8 mouse cellular contexts compared by ENCODE assay signal in the genomic region with DNA sequence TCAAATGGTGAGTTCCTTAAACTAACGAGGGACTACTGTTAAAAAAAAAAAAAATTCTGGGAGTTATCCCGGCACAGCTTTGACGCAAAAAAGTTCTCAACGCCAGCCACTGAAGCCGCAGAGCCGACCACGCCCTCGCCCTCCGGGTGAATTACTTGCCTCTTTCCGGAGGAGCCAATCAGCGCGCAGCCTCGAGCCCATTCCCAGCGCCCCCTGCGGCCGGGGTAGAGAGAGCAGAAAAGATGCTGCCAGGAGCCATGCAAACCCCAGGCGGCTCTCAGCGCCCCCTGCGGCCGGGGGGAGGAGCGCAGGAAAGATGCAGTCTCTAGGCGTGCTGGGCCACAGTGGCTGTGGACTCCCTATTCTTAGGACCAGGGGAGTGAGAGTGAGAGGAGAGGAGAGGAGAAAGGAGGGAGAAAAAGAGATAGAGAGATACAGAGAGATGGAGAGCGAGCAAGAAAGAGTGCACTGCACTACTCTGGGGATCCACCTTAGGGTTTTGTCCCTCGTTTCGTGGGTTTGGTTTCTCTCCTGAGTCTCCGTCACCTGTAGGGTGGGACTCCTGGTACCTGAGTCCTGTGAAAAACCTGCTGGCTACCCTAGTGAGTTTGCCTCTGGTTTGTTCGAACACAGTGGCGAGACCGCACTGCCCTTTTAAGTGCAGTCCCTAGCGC. TPM values are rescaled to one million over a fixed set of nuclear protein-coding genes. Genes with fewer than 3 reads are reported as not detected.
A peak's percentile ranks its signal among the peaks of the same experiment; 100 is the strongest.
DNase-seq lines count a peak whose midpoint lies in the region; ATAC-seq lines count a peak whose summit lies in the region.

No protein-coding gene starts in this region.

- peaks cover 39% of the 10 kb centered on the region; the same call in 1 of the 2 replicates for H3K79me2 ChIP-seq in macrophage (ENCODE audit: inconsistent target)

- no peak for ATAC-seq in hindbrain, embryonic 16.5 days

- no peaks in the 10 kb centered on the region for H3K27me3 ChIP-seq in hindbrain, embryonic 16.5 days (replicated peaks; ENCODE audit: control insufficient read depth, insufficient read depth, low read length)

- peaks cover 14% of the 10 kb centered on the region for H3K4me1 ChIP-seq in hindbrain, embryonic 16.5 days (ENCODE audit: control insufficient read depth, insufficient read depth, low read depth, low read length)

- H3K27ac ChIP-seq in hindbrain, embryonic 16.5 days (ENCODE audit: low read depth, low read length): peak overlapping the region; percentile 75
- peak overlapping the region; percentile 54 for H3K27ac ChIP-seq in macrophage

- H3K36me3 ChIP-seq in hindbrain, embryonic 16.5 days (ENCODE audit: control insufficient read depth, insufficient read depth, low read length): no peaks in the 10 kb centered on the region
- no peaks in the 10 kb centered on the region for H3K36me3 ChIP-seq in macrophage (ENCODE audit: inconsistent target)

- WGBS in hindbrain, embryonic 16.5 days: under 1% methylated on average over 30 of the region's 30 CpGs
- WGBS in macrophage (ENCODE audit: missing documents): under 1% methylated on average over 30 of the region's 30 CpGs

- peak overlapping the region; percentile 94 for H3K4me3 ChIP-seq in hindbrain, embryonic 16.5 days (ENCODE audit: low read length)
- peak overlapping the region; percentile 49 for H3K4me3 ChIP-seq in macrophage (ENCODE audit: inconsistent target)

- H3K9me3 ChIP-seq in hindbrain, embryonic 16.5 days (ENCODE audit: control insufficient read depth, low read length): no peaks in the 10 kb centered on the region

- DNase-seq in T-cell, adult 2 months (ENCODE audit: low spot score): peak; percentile 94
- peak; percentile 63 to 74 for DNase-seq in cerebellum, postnatal 36 days
- DNase-seq in frontal cortex, postnatal 36 days (ENCODE audit: low spot score in 2 of 2): peak; percentile 69 to 78
- DNase-seq in left cerebral cortex, adult 18-20 months (ENCODE audit: low spot score in 2 of 2): peak; percentile 76 to 77
- peak; percentile 78 for DNase-seq in right cerebral cortex, adult 18-20 months
- peak; percentile 90 for DNase-seq in urinary bladder, postnatal 14 days (ENCODE audit: low spot score)

- H3K9ac ChIP-seq in hindbrain, embryonic 16.5 days (ENCODE audit: low read depth, low read length): peak overlapping the region; percentile 93

- peak overlapping the region; percentile 76 for H3K4me2 ChIP-seq in hindbrain, embryonic 16.5 days (ENCODE audit: low read length)

RNA-seq across cellular contexts. Expression of a gene that starts 0.4 kb away (rescaled TPM):
- polyA plus RNA-seq in hindbrain, embryonic 16.5 days (2015; fragmentation: Nextera tagmentation; extraction: Ambion mirVana): 1.1 and 1.5 TPM in 2 replicates
- under 1 TPM; 0.63 to 0.74 TPM for total RNA-seq in left cerebral cortex, adult 18-20 months (2021)
- total RNA-seq in macrophage (2018; cell fraction: chromatin; rRNA removed): 1 to 10 TPM in 2 of 26 experiments, under 1 TPM in 18, not detected in 6; 0.11 to 1.1 (median 0.51) TPM
- total RNA-seq in macrophage (2018; cell fraction: cytosol; rRNA removed): under 1 TPM; 0.04 to 0.22 (median 0.10) TPM
- total RNA-seq in macrophage (2018; cell fraction: nucleus; rRNA removed): 1 to 10 TPM in 1 of 26 experiments, under 1 TPM in 19, not detected in 6; 0.06 to 1.2 (median 0.31) TPM
- polyA plus RNA-seq in macrophage (2018): 0.07 to 0.10 TPM (median 0.09 TPM) in 3 replicates

RNA-seq across cellular contexts. Expression of a gene that starts 0.5 kb away (rescaled TPM):
- 57.1 and 61.6 TPM in 2 replicates for polyA plus RNA-seq in hindbrain, embryonic 16.5 days (2015; fragmentation: Nextera tagmentation; extraction: Ambion mirVana)
- 100 to 1,000 TPM; 183 to 190 TPM for total RNA-seq in left cerebral cortex, adult 18-20 months (2021)
- 10 to 100 TPM in 24 of 26 experiments, 1 to 10 TPM in 2; 8.0 to 45.8 (median 21.9) TPM for total RNA-seq in macrophage (2018; cell fraction: chromatin; rRNA removed)
- 10 to 100 TPM; 55.6 to 71.9 (median 63.5) TPM for total RNA-seq in macrophage (2018; cell fraction: cytosol; rRNA removed)
- total RNA-seq in macrophage (2018; cell fraction: nucleus; rRNA removed): 10 to 100 TPM; 14.0 to 43.9 (median 26.1) TPM
- polyA plus RNA-seq in macrophage (2018): 58.0 to 67.1 TPM (median 58.9 TPM) in 3 replicates
